Mouse (Mus musculus): Measurements from ENCODE around the gene Iqch.

GRCm38 (mm10) chr9:63617967-63618366 lies 15.7 kb upstream of the Iqch start:
- TF ChIP-seq CTCF (IDR thresholded peaks at IDR 0.05; ENCODE audit: low read depth) (no peak), EP300 (IDR thresholded peaks at IDR 0.05; ENCODE audit: low read depth) (no peak)

All from liver, postnatal 0 days (tissue).